Mouse (Mus musculus) hematopoietic stem cell, adult 5-6 weeks (primary cell): ENCODE results near the gene Fam222b. TPM values are rescaled to one million over a fixed set of nuclear protein-coding genes. Genes with fewer than 3 reads are reported as not detected.

ENCODE experiments used
- ATAC-seq, 2 experiments: fragments of 125-278 bp in 1 of 2; replicated peaks in 1 of 2; 2 replicates each; pipeline ENCODE4 v1.8.0; 2016 to 2017; ENCODE audit warnings: inconsistent platforms in 2 of 2, mild to moderate bottlenecking in 2 of 2, moderate number of reproducible peaks in 2 of 2, low read depth in 1 of 2, moderate TSS enrichment in 1 of 2; ENCODE audit not compliant: low FRiP score in 2 of 2, poor library complexity in 2 of 2, severe bottlenecking in 2 of 2, insufficient read depth in 1 of 2, low TSS enrichment in 1 of 2
- total RNA-seq: library from RNA; stranded (forward); fragments of 172-1452, 232-1000 nt; gene quantifications from 2 replicates; pipeline ENCODE4 v1.2.3, GENCODE M21; 2017

The Fam222b gene
- total RNA-seq, 1 experiment from 2014 or later: 3.2 TPM

DNA sequence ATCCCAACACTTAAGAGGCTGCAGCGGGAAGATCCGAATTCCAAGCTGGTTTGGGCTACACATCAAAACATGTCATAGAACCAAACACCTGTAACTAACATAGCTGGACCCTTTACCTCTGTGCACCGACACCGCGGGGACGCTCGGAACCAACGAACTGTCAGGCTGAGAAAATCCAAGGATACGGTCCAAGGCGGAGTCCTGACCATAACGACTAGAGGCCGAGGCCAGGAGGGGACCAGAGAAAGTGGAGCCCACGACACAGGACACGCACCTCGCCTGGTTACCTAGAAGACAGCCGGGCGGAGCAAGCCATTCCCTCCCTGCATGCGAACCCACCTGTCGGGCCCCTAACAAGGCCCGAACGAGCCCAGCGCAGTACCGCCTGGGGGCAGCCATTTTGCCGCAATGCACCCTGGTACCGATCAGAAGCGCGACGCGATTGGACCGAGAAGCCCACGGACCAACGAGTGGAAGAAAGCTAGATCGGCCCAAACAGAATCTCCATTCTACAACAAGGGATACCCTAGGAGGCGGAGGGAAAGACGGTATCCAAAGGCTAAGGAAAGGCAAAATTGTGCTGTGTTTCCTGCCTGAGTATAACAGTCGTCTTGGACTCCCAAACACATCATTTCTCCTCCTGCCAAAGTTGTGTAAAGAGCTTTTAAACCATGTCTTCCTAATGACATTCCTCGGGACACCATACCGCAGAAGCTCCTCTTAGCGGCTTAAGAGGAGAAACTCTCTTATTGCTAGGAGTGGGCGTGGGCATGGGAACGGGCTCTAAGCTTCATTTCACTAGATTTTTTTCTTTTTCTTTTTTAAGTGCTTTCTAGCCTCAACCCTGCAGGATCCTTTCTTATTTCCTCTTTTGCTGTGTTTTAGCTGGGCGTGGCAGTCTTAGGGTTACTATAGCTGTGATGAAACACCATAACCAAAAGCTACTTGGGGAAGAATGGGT is 14.2 kb upstream of the Fam222b start, which contains the start of gene Eral1:
Gene Eral1 (minus strand): TSS at position 423 of the 961 bp plus-strand sequence.
- peak; percentile 96 to 97 for ATAC-seq

DNA sequence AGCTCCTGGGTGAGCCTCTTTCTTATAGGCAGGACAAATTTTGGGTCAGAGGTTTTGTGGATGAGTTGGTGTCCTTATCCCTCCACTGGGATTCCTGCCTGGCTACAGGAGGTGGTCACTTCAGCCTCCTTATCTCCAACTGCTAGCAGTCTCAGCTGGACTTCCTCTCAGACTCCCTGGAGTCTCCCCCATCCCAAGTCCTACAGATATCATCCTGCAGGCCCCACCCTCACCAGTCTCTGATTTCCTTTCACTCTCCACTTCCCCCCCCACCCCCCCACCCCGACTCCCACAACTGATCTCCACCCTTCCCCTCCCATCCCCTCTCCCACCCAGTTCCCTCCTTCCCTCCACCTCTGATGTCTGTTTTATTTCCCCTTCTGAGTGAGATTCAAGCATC is 10.9 kb upstream of the Fam222b start:
- no peak for ATAC-seq

DNA sequence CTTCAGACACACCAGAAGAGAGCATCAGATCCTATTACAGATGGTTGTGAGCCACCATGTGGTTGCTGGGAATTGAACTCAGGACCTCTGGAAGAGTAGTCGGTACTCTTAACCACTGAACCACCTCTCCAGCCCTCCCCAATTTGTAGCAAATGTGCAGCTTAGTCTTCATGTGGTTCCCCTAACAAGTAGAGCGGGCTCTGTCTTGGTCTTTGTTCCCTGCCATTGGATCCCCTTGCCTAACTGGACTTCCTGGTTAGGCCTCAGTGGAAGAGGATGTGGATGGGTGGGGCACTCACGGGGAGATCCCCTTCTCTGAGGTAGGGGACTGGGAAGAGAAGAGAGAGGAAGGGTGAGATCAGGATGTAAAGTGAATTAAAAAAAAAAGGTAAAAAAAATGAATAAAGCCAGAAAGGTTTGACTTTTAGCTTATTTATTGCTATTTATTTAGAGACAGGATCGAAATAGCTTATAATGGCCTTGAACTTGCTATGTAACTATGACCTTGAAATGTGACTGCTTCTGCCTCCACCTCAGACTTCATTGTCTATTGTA is 7.5 kb upstream of the Fam222b start:
- no peak for ATAC-seq

DNA sequence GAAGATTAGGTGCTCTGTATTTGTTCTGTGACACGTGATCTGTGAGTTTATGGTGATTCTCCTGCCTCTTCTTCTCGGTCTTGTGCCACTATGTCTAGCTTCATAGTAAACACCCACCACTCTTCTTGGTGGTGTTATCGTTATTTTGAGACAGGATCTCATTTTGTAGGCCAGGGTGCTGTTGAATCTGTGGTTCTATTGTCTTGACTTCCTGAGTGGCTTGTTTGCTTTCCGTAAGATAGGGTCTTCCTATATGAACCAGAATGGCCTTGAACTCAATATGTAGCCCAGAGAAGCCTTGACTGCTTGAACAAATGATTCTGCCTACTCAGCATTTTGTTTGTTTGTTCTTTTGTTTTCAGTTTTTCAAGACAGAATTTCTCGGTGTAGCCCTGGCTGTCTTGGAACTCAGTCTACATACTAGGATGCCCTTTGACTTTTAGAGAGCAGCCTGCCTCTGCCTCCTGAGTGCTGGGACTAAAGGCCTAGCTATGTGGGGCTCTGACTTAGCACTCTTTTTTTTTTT is 6.6 kb upstream of the Fam222b start:
- no peak for ATAC-seq

DNA sequence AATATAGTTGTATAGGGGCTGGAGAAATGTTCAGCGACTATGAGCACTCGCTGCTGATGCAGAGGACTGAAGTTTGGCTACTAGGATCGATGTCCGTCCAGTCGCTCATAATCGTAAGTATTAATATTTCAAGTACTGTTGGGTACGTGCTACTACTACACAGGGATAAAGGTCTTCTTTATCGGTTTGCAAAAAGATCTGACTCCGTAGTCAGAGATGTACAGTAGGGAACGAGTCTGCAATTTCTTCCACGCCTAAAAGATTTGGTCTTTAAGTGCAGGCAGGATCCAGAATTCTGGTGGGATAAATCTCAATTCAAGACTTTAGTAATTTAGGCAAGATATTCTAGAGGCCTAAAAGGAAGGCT is 340 bp upstream of the Fam222b start:
- no peak for ATAC-seq

DNA sequence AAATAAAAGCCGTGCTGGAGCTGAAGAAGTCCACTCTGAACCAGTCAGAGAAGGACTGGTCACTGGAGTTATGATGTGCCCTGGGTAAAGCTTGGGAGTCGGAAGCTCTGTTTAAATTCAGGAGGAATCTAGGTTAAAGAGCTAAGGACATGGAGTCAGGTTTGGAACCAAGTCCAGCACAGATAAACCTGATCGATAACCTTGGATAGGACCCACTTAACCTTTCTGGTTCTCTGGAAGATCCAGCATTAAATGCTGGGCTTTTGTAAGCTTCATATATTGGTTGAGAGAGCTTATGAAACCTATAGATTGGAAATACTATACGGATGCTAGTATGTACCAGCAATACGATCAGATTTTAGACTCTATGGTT is 670 bp downstream of the Fam222b start:
- no peak for ATAC-seq

DNA sequence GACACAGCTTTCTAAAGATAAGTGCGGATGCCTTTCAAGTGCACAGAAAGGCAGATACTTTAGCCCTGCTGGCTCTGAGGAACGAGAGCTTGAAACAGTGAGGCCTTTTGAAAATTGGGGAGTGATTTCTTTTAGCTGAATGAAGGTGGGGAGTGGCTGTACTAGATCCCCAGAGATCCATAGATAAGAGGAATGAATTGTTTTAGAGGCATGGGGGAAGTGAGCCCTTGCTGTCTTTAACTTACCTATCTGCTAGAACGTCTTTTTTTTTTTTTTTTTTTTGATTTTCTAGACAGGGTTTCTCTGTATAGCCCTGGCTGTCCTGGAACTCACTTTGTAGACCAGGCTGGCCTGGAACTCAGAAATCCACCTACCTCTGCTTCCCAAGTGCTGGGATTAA is 2.6 kb downstream of the Fam222b start:
- ATAC-seq: no peak

DNA sequence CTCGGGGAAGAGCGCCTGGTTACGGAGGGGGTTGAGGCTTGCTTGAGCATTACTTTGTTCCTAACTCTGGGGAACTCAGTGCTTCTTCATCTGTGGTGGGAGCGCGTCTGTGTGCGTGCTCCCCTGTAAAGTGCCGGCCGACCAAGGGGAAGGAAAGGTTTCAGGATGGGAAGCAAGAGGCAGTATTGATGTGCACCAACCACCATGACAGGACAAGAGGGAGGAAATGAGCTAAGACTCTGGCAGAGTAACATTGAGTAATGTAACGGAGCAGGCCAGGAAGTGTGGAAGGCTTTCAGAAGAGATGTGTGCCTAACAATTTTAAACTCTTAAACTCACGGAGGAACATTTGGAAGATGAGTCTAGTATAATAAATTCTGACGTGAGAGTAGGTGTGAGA is 6.3 kb downstream of the Fam222b start:
- ATAC-seq: peak in 1 of 2 experiments; percentile 62; a peak in 1 of 4 replicates

DNA sequence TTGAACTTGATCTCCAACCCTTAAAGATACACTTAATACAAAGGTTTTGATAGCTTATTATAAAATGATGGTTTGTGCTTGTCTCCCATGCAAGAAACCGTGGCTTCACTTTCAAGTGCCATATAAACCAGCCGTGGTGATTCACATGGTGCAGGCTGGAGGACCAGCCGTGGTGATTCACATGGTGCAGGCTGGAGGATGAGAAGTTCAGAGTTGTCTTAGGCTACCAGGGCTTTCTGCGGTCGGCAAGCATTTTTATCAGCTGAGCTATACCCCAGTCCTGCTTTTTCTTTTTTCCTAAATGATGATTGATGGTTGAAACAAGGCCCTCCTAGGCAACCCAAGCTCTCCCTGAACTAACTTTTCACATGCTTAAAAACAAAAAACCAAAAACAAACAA is 7.7 kb downstream of the Fam222b start:
- no peak for ATAC-seq

DNA sequence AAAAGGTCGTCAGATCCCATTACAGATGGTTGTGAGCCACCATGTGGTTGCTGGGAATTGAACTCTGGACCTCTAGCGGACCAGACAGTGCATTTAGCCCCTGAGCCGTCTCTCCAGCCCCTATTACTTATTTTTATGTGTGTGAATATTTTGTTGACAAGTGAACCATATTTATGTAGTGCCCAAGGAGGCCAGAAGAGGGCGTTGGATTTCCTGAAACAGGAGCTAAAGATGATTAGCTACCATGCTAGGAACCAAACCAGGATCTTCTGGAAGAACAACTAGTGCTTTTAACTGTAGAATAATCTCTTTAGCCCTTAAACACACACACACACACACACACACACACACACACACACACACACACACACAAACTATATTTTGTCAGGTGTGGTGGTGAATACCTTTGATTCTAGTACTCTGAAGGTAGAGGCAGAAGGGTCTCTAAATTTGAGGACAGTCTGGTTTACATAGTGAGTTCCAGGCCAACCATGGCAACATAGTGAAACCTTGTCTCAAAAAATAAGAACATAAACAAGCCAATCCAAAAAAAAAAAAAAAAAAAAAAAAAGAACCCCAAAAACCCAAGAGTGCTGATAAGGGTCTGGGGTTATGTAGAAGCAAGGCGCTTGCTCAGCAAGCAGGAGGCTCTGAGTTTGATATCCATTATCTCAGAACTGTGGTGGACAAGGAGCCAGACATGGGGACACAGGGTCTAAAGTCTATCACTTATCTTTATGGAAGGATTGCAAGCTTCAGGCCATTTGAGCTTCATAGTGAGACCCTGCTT is 8.7 kb downstream of the Fam222b start:
- no peak for ATAC-seq

DNA sequence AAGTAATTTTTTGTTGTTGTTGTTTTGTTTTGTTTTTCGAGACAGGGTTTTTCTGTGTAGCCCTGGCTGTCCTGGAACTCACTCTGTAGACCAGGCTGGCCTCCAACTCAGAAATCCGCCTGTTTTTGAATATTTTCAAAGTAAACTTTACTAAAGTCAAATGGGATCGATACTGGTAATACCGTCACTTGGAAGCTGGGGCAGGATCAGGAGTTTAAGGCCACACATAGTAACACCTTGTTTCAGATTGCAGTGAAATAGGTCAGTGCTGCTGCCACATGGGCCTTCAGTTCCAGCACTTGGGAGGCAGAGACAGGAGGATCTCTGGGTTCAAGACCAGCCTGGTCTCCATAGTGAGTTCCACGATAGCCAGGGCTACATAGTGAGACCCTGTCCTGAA is 10.0 kb downstream of the Fam222b start:
- no peak for ATAC-seq

DNA sequence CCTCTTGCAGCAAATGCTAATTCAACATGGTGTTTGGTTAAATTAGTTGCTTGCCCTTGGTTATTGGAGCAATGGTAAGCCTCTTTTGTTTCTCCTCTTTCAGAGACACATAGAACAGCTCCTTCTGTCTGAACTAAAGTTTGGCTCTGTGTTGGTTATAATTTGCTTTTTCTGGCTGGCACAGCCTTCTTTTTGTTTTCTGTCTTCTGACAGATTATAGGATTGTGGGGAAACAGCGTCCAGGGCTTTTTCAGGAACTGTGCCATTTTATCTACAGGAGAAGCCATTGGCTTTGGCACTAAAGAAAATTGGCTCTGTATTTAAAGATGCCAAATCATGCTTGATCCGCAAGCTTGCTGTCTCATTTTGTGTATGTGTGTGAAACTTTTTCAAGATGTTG is 19.2 kb downstream of the Fam222b start:
- ATAC-seq: no peak

DNA sequence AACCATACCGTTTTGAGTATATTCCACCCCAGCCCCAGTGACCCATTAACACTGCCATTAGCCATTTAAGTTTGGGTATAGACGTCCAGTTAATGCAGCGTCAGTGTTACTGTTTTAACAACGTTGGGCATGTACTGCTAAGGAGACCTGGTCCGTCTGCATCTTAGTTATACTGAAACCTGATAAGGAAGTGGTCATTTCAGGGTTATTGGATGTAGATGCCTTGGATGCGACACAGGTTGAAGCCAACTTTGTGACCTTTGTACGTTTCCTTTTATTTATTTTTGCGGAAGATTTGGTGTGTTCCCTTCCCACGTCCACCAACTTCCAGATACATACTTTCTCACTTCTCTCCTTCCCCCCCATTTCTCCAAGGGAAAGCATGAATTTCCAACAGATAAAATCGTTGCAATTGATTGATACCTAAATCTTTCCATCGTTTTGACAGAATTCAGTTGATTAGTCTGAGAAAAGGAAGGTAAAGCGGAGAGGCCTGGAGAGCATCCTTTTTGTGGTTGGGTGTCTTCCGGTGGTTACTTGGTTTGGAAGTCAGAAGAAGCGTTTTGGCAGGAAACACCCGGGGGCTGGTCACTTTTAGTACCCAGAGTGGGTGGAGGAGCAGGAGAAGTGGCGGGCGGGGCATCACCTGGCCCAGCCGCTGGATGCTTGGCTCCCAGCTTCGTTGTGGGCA is 20.4 kb downstream of the Fam222b start:
- ATAC-seq: no peak

DNA sequence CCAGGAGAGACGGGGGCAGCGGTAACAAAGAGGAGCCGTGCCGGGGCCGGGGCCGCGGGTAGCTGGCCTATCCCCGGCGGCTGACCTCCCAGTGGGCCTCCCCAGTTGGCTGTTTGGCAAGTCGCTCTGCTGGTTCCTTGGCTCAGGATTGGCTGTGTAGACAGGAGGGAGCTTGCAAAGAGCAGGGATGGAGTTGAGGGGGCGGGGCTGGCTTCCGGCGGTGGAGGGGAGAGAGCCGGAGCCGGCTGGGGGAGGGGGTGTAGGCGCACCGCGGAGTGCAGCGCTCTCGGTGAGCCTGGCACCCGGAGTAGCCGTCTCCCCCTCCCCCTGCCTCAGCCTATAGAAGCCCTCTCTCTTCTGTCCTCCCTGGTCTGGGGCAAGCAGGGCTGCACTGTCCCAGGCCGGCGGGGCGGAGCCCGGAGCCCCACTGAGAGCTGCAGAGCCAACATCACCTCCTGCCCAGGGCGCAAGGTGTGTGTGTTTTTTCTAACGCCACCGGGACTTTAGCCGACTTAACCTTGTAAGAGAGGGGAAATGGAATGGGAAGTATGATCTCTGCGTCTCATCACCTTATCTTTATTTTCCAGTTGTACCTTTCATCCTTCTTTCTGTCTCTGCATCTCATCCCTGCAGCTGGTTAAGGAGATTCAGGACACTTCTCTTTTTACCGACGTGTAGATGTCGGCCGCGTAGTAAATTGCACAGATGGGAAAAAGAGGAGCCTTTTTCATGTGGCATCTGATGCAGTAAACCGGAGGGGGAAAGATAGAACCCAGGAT is 21.1 kb downstream of the Fam222b start:
- ATAC-seq: peak; percentile 81 to 93

DNA sequence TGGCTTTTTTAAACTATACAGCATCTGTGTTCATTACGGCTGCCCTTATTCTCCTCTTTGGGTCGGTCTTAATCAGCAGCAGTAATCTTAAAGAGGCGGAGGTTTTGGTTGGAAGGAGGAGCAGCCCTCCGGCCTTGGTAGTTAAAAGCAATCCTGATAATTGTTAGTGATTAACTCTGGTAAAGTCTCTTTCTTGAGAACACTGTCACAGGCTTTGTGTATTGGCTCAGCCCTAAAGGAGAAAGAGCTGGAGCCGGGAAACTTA is 21.6 kb downstream of the Fam222b start:
- ATAC-seq: no peak

DNA sequence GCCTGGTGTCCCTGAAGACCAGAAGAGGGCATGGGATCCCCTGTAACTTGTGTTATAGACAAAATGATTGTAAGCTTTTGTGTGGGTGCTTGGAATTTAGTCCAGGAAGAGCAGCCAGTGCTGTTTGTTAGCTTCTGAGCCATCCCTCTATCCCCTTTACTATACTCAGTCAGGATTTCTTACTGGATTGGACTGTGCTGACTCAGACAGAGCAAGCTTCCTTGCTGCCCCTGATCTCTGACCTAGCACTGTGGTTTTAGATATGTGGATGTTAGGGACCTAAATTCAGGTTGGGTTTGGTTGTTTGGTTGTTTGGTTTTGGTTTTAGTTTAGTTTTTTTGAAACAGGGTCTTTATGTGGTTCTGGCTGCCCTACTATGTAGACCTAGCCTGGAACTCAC is 24.0 kb downstream of the Fam222b start:
- no peak for ATAC-seq

DNA sequence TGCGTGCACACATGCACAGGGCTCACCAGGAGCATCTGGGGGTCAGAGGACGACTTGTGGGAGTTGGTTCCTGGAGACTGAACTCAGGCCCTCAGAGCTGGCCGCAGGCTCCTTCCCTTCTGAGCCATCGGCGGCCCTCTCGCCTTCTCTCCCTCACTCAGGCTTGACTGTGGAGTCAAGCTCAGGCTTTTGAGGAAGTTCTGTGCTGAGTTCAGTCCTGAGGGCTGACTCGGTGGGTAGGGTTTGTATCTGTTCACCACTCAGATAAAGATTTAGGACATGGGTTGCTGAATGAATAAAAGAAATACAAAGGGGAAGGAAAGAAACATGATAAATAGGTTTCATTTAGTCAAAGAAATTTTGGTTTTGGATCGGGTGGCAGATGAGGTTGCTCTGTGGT is 25.4 kb downstream of the Fam222b start:
- ATAC-seq: peak; percentile 61 to 69
